Mouse (Mus musculus) spleen, postnatal 4 days (tissue): ENCODE data around the gene Ccdc12.
A peak's percentile ranks its signal among the peaks of the same experiment; 100 is the strongest.
"Not testable (repeated sequence)": the region's sequence is repeated elsewhere in the genome, so short reads cannot be mapped to it uniquely, and the experiment has no call there.

Experiments used
- DNase-seq, 2 experiments: peaks; one replicate each; pipeline ENCODE4 v3.0.0; 2022; ENCODE audit warnings: low spot score in 2 of 2

The Ccdc12 gene

GRCm38 (mm10) chr9:110673107-110673752 is 16.9 kb downstream of the Ccdc12 start:
- no peak for DNase-seq

GRCm38 (mm10) chr9:110676492-110676911 is 20.2 kb downstream of the Ccdc12 start:
- DNase-seq, result peak in 1 of 2 experiments; percentile 43

GRCm38 (mm10) chr9:110678886-110679285 is 22.6 kb downstream of the Ccdc12 start:
- no peak for DNase-seq

- no peak for DNase-seq
These were observed 24.6 kb downstream of the Ccdc12 start for GRCm38 (mm10) chr9:110680736-110681507.

- DNase-seq, result no peak
These were observed 25.5 kb downstream of the Ccdc12 start for GRCm38 (mm10) chr9:110681817-110682216.

- DNase-seq, result no peak
These were observed 26.0 kb downstream of the Ccdc12 start for GRCm38 (mm10) chr9:110682255-110682654.

GRCm38 (mm10) chr9:110682697-110683096 is 26.4 kb downstream of the Ccdc12 start:
- DNase-seq, result not testable (repeated sequence)

GRCm38 (mm10) chr9:110683574-110684099 is 27.3 kb downstream of the Ccdc12 start:
- DNase-seq, result no peak

- no peak for DNase-seq
These were observed 28.0 kb downstream of the Ccdc12 start for GRCm38 (mm10) chr9:110684100-110684831.

GRCm38 (mm10) chr9:110685187-110685586 is 28.9 kb downstream of the Ccdc12 start:
- DNase-seq, result no peak

GRCm38 (mm10) chr9:110685591-110685990 is 29.3 kb downstream of the Ccdc12 start:
- no peak for DNase-seq

GRCm38 (mm10) chr9:110686472-110686871 is 30.2 kb downstream of the Ccdc12 start:
- DNase-seq, result no peak

- DNase-seq, result no peak
These were observed 30.8 kb downstream of the Ccdc12 start for GRCm38 (mm10) chr9:110687061-110687460.

GRCm38 (mm10) chr9:110687846-110688245 is 31.5 kb downstream of the Ccdc12 start:
- DNase-seq, result no peak

GRCm38 (mm10) chr9:110689261-110689779 is 33.0 kb downstream of the Ccdc12 start:
- no peak for DNase-seq

GRCm38 (mm10) chr9:110695165-110695755 is 39.0 kb downstream of the Ccdc12 start:
- no peak for DNase-seq

- no peak for DNase-seq
These were observed 40.1 kb downstream of the Ccdc12 start for GRCm38 (mm10) chr9:110696427-110696826.

GRCm38 (mm10) chr9:110697465-110697864 is 41.2 kb downstream of the Ccdc12 start:
- no peak for DNase-seq

GRCm38 (mm10) chr9:110699574-110699973 is 43.3 kb downstream of the Ccdc12 start:
- DNase-seq, result no peak

GRCm38 (mm10) chr9:110701114-110702032 is 45.1 kb downstream of the Ccdc12 start:
- DNase-seq, result no peak
